Mouse (Mus musculus) embryonic fibroblast, embryonic 13.5 days (primary cell): Measurements from ENCODE around the gene Ntrk3.

ENCODE experiments used
- CTCF ChIP-seq: IDR thresholded peaks from 2 replicates; pipeline ENCODE4 v1.5.1; 2011; ENCODE audit warnings: mild to moderate bottlenecking, control low read depth, low read length, moderate library complexity, borderline replicate concordance; ENCODE audit not compliant: insufficient read depth
- POLR2A ChIP-seq: IDR thresholded peaks from 2 replicates; pipeline ENCODE4 v1.6.1; 2011; ENCODE audit warnings: low read depth, mild to moderate bottlenecking, control low read depth, low read length, moderate library complexity

DNA sequence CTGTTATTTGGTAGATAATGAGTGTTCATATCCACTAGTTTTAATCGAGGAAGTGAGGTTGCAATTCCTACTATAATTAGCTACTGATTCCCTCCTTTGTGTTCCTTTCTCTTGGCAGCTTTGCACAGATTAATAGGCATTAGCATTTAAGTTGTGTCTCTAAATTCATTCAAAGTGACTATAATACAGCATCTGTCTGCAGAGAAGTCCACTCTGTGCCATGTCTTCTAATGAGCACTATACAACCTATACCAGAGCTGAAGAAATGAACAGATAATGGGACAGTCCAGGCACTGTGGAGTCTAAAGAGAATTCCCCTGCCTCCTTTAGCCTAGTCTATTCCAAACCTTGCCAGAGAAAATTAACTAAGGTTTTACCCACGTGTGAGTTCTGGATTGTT lies 498.8 kb downstream of the Ntrk3 start:
- TF ChIP-seq POLR2A (no peak), CTCF (no peak)
